Mouse (Mus musculus): Measurements from ENCODE around the gene Acap3. TPM values are rescaled to one million over a fixed set of nuclear protein-coding genes. Genes with fewer than 3 reads are reported as not detected.
A peak's percentile ranks its signal among the peaks of the same experiment; 100 is the strongest.

Acap3 gene
- polyA plus RNA-seq, 1 experiment from 2014 or later: 13.3 TPM

GRCm38 (mm10) chr4:155856881-155857280 lies 34.7 kb upstream of the Acap3 start:
- 0 out of 2 replicates have a peak, but pooled peaks cover 5% of the 10 kb centered on the region for H3K4me1 ChIP-seq
- no peak for DNase-seq (ENCODE audit: low spot score)
- no peaks in the 10 kb centered on the region for H3K9me3 ChIP-seq
- peaks cover 58% of the 10 kb centered on the region for H3K36me3 ChIP-seq
- 83% methylated on average over 3 of the region's 3 CpGs for WGBS
- H3K4me3 ChIP-seq: no peak overlapping the region
- no peak overlapping the region for H3K27ac ChIP-seq
- no peaks in the 10 kb centered on the region for H3K27me3 ChIP-seq (ENCODE audit: insufficient read depth, poor library complexity, severe bottlenecking)

GRCm38 (mm10) chr4:155859318-155859717 lies 32.3 kb upstream of the Acap3 start:
- 14% methylated on average over 13 of the region's 13 CpGs for WGBS
- H3K36me3 ChIP-seq: peaks cover 49% of the 10 kb centered on the region

GRCm38 (mm10) chr4:155861787-155862186 lies 29.8 kb upstream of the Acap3 start:
- no peaks in the 10 kb centered on the region for H3K27me3 ChIP-seq (ENCODE audit: insufficient read depth, poor library complexity, severe bottlenecking)
- H3K9me3 ChIP-seq: no peaks in the 10 kb centered on the region
- H3K27ac ChIP-seq: no peak overlapping the region
- WGBS: 87% methylated on average over 7 of the region's 7 CpGs
- no peak overlapping the region for H3K4me3 ChIP-seq
- no peak for DNase-seq (ENCODE audit: low spot score)
- H3K36me3 ChIP-seq: peaks cover 41% of the 10 kb centered on the region
- 0 out of 2 replicates have a peak, but pooled peaks cover 2% of the 10 kb centered on the region for H3K4me1 ChIP-seq

More at GRCm38 (mm10) chr4:155859318-155859717, 32.3 kb upstream of the Acap3 start:
- no peaks in the 10 kb centered on the region for H3K27me3 ChIP-seq (ENCODE audit: insufficient read depth, poor library complexity, severe bottlenecking)
- H3K4me1 ChIP-seq: 0 out of 2 replicates have a peak, but pooled peaks cover 2% of the 10 kb centered on the region
- no peaks in the 10 kb centered on the region for H3K9me3 ChIP-seq
- peak; percentile 94 for DNase-seq (ENCODE audit: low spot score)
- no peak overlapping the region for H3K4me3 ChIP-seq
- no peak overlapping the region for H3K27ac ChIP-seq

GRCm38 (mm10) chr4:155863001-155863400 lies 28.6 kb upstream of the Acap3 start, which contains the start of gene Tas1r3:
Tas1r3 (minus strand) TSS chr4:155863362.
- Histone ChIP-seq H3K27me3 (ENCODE audit: insufficient read depth, poor library complexity, severe bottlenecking) (no peaks in the 10 kb centered on the region), H3K27ac (no peak within 1 kb of the TSS), H3K36me3 (peaks cover 33% of the 10 kb centered on the region), H3K4me1 (0 out of 2 replicates have a peak, but pooled peaks cover 2% of the 10 kb centered on the region), H3K9me3 (no peaks in the 10 kb centered on the region), H3K4me3 (no peak within 1 kb of the TSS)
- DNase-seq (ENCODE audit: low spot score): no peak
- WGBS: 70% methylated on average over 5 of the region's 5 CpGs

- Histone ChIP-seq H3K4me1 (peaks cover 12% of the 10 kb centered on the region), H3K4me3 (peak overlapping the region; percentile 77), H3K27me3 (ENCODE audit: insufficient read depth, poor library complexity, severe bottlenecking) (no peaks in the 10 kb centered on the region), H3K9me3 (no peaks in the 10 kb centered on the region), H3K36me3 (peaks cover 48% of the 10 kb centered on the region), H3K27ac (peak overlapping the region; percentile 50)
- no peak for DNase-seq (ENCODE audit: low spot score)
- 9% methylated on average over 22 of the region's 22 CpGs for WGBS
Measured at GRCm38 (mm10) chr4:155868614-155869298, 22.9 kb upstream of the Acap3 start.

GRCm38 (mm10) chr4:155869317-155870033 lies 22.1 kb upstream of the Acap3 start, which contains the start of the genes Cptp and Ints11:
Cptp (minus strand) TSS chr4:155869440.
Ints11 (plus strand) TSS chr4:155869546.
- Histone ChIP-seq H3K4me1 (peaks cover 12% of the 10 kb centered on the region), H3K27me3 (ENCODE audit: insufficient read depth, poor library complexity, severe bottlenecking) (no peaks in the 10 kb centered on the region), H3K9me3 (no peaks in the 10 kb centered on the region), H3K4me3 (peak within 1 kb of the TSS; percentile 77), H3K36me3 (peaks cover 55% of the 10 kb centered on the region), H3K27ac (peak within 1 kb of the TSS; percentile 85)
- under 1% methylated on average over 63 of the region's 63 CpGs for WGBS
- peak; percentile 99 for DNase-seq (ENCODE audit: low spot score)

- WGBS: 91% methylated on average over 7 of the region's 7 CpGs
- DNase-seq (ENCODE audit: low spot score): no peak
- Histone ChIP-seq H3K27me3 (ENCODE audit: insufficient read depth, poor library complexity, severe bottlenecking) (no peaks in the 10 kb centered on the region), H3K4me3 (0 out of 2 replicates have a peak overlapping the region, but pooled peaks have one; percentile 3), H3K9me3 (no peaks in the 10 kb centered on the region), H3K36me3 (peaks cover 57% of the 10 kb centered on the region), H3K4me1 (peaks cover 12% of the 10 kb centered on the region), H3K27ac (no peak overlapping the region)
Measured at GRCm38 (mm10) chr4:155871404-155871803, 20.2 kb upstream of the Acap3 start.

GRCm38 (mm10) chr4:155883587-155883986 lies 8.0 kb upstream of the Acap3 start:
- Histone ChIP-seq H3K4me1 (no peaks in the 10 kb centered on the region), H3K27ac (peak overlapping the region; percentile 56; the same call in 1 of the 2 replicates), H3K4me3 (no peak overlapping the region), H3K9me3 (no peaks in the 10 kb centered on the region), H3K27me3 (ENCODE audit: insufficient read depth, poor library complexity, severe bottlenecking) (no peaks in the 10 kb centered on the region), H3K36me3 (peaks cover 54% of the 10 kb centered on the region)
- DNase-seq (ENCODE audit: low spot score): no peak
- WGBS: 64% methylated on average over 3 of the region's 3 CpGs

GRCm38 (mm10) chr4:155886330-155886729 lies 5.3 kb upstream of the Acap3 start:
- no peaks in the 10 kb centered on the region for H3K27me3 ChIP-seq (ENCODE audit: insufficient read depth, poor library complexity, severe bottlenecking)
- H3K4me3 ChIP-seq: no peak overlapping the region
- H3K4me1 ChIP-seq: peaks cover 14% of the 10 kb centered on the region
- H3K9me3 ChIP-seq: no peaks in the 10 kb centered on the region
- no peak for DNase-seq (ENCODE audit: low spot score)
- H3K27ac ChIP-seq: no peak overlapping the region
- WGBS: 88% methylated on average over 5 of the region's 5 CpGs
- peaks cover 54% of the 10 kb centered on the region for H3K36me3 ChIP-seq

- Histone ChIP-seq H3K4me1 (peaks cover 17% of the 10 kb centered on the region), H3K27ac (no peak overlapping the region), H3K36me3 (peaks cover 54% of the 10 kb centered on the region), H3K4me3 (no peak overlapping the region), H3K9me3 (no peaks in the 10 kb centered on the region), H3K27me3 (ENCODE audit: insufficient read depth, poor library complexity, severe bottlenecking) (no peaks in the 10 kb centered on the region)
- 86% methylated on average over 10 of the region's 10 CpGs for WGBS
- no peak for DNase-seq (ENCODE audit: low spot score)
Measured at GRCm38 (mm10) chr4:155887674-155888073, 3.9 kb upstream of the Acap3 start.

- 0 out of 2 replicates have a peak, but pooled peaks cover 2% of the 10 kb centered on the region for H3K27me3 ChIP-seq (ENCODE audit: insufficient read depth, poor library complexity, severe bottlenecking)
- no peak overlapping the region for H3K4me3 ChIP-seq
- peaks cover 22% of the 10 kb centered on the region for H3K4me1 ChIP-seq
- WGBS: 95% methylated on average over 9 of the region's 9 CpGs
- no peaks in the 10 kb centered on the region for H3K9me3 ChIP-seq
- peaks cover 54% of the 10 kb centered on the region for H3K36me3 ChIP-seq
- DNase-seq (ENCODE audit: low spot score): no peak
- no peak overlapping the region for H3K27ac ChIP-seq
Measured at GRCm38 (mm10) chr4:155888181-155888580, 3.4 kb upstream of the Acap3 start.

GRCm38 (mm10) chr4:155889316-155889715 lies 2.3 kb upstream of the Acap3 start:
- Histone ChIP-seq H3K27me3 (ENCODE audit: insufficient read depth, poor library complexity, severe bottlenecking) (0 out of 2 replicates have a peak, but pooled peaks cover 5% of the 10 kb centered on the region), H3K9me3 (no peaks in the 10 kb centered on the region), H3K27ac (no peak overlapping the region), H3K4me1 (peaks cover 33% of the 10 kb centered on the region), H3K36me3 (peaks cover 49% of the 10 kb centered on the region), H3K4me3 (no peak overlapping the region)
- WGBS: 84% methylated on average over 5 of the region's 5 CpGs
- no peak for DNase-seq (ENCODE audit: low spot score)

- no peak for DNase-seq (ENCODE audit: low spot score)
- under 1% methylated on average over 34 of the region's 34 CpGs for WGBS
- peaks cover 43% of the 10 kb centered on the region for H3K4me1 ChIP-seq
- peak overlapping the region; percentile 96 for H3K27ac ChIP-seq
- 0 out of 2 replicates have a peak, but pooled peaks cover 5% of the 10 kb centered on the region for H3K27me3 ChIP-seq (ENCODE audit: insufficient read depth, poor library complexity, severe bottlenecking)
- H3K4me3 ChIP-seq: peak overlapping the region; percentile 87
- no peaks in the 10 kb centered on the region for H3K9me3 ChIP-seq
- peaks cover 37% of the 10 kb centered on the region for H3K36me3 ChIP-seq
Measured at GRCm38 (mm10) chr4:155891011-155891471, 581 bp upstream of the Acap3 start.
